Mouse (Mus musculus): ENCODE data around the gene Fbxo30.

Gene Fbxo30

DNA sequence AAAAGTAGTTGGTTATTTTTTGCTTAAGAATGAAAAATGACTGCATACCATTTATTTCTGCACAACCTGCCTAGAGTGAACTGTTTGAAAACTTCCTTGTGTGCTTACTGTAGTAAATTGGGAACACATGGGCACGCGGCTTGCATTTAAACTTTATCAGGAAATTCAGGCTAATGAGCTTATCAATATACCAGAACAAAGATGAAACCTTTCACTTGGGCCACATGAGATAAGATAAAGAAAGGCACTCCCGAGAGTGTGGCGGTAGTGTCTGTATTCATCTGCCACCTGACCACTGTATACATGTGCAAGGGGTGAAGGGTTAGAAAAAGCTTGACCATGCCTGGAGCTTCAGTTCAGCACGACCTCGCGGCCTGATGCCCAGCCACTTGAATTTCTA, 41.2 kb downstream of the Fbxo30 start:
- no peak for DNase-seq (ENCODE audit: low spot score in 2 of 2)

DNA sequence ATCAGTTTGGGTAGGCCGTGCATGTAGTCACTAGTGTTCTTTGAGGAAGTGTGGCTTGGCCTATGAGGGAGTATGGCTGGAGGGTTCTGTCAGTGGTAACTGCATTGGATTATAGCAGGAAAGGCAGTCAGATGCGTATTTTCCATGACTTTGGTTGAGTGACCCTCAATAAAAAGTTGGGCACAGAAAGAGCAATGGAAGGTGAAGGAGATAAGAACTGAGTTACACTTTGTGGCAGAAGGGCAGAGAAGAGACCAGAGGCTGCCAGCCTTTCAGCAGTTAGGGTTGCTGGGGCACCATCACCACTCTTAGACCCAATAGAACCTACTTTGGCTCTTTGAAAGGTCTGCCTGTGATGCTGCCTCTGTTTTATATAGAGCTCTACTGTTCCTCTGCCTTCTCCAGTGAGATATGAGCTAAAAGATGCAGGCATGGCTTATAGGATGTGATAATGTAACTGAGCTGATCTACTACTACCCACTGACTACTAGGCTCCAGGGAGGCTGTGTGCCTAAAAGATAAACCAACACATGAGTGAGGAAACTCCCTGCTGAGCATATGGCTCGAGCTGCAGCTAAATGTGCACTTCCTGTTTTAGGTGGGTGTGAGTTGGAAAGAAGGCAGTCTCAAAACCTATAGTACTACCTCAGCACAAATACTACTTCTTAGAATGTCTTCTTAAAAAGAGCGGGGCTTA, 42.2 kb downstream of the Fbxo30 start:
- peak; percentile 14 to 36 for DNase-seq (ENCODE audit: low spot score in 2 of 2)

GRCm38 (mm10) chr10:11326526-11326925, 45.4 kb downstream of the Fbxo30 start:
- no peak for DNase-seq (ENCODE audit: low spot score in 2 of 2)

DNA sequence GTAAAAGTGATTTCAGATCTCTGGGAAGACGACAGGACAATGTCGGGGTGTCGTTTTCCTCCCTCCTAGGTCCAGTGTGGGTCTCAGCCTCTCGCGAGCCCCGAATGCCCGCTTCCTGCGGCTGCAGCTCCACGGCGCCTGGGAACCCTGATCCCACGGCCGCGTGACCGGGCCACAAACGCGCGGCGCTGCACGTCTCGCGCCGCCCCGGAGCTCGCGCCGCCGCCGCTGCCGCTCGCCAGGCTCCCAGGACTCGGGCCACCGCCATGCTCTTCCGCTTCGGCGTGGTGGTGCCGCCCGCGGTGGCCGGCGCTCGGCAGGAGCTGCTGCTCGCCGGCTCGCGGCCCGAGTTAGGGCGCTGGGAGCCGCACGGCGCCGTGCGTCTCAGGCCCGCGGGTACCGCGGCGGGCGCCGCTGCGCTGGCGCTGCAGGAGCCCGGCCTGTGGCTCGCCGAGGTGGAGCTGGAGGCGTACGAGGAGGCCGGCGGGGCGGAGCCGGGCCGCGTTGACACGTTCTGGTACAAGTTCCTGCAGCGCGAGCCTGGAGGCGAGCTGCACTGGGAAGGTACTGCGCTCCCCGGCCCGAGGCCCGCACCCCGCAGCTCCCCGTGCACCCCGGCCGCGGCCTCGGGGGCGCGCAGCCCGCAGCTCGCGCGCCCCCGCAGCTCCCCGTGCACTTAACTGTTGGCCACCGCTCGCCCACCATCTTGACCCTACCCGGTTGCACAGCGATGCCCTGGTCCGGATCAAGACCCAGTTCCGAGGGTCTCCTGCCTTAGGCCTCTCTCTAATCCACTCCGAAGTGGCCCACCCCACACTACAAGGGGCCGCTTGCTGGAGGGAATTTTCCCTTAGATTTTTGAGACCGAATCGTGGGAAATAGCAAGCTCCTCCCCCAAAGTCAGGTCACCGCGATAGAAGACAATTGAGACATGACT, 62.3 kb downstream of the Fbxo30 start, which contains the start of gene Epm2a:
Epm2a (plus strand) TSS at position 200 of the 937 bp plus-strand sequence.
- DNase-seq (ENCODE audit: low spot score in 2 of 2) = peak; percentile 65 to 74

- no peak for DNase-seq (ENCODE audit: low spot score in 2 of 2)
These were observed 63.7 kb downstream of the Fbxo30 start for GRCm38 (mm10) chr10:11344536-11345468.

Measured in spleen, postnatal 36 days (tissue).